Comparison of ENCODE assay signal across 8 mouse cellular contexts in the genomic region with DNA sequence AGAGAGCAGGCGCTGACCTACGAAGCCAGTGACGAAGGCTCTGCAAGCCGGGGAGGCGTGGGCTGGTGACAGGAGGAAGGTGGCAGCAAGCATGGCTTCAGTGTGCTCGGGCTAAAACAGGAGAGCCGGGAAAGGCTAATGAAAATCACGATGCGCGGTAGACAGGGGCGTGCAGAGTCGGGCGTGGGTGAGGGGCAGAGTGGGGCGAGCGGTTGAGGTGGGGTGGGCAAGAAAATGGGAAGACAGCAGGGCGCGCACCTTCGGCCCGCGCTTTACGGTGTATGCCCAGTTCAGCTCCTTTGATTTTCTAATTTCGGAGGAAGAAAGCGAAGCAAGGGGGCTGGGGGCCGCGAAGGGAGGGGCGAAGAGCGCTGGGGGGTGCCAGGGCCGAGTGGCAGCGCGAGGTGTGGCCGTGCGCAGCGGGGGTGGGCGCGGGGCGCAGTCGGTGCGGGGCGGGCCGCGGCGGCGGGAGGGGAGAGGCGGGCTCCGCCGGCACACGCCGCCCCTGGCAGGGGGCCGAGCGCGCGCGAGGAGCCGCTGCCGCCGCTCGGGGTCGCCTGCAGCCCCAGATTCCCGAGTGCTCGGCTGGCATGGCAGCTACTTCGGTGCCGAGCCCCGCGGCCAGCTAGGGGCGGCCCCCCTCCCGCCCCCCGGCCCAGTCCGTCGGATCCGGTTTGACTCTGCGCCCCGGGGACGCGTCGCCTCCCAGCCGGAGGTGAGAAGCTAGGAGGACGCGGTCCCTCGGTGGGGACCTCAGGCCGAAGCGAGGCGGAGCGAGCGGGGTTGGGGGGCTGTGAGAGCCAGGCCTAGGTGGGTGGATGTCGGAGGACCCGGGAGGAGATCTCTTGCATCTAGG. TPM values are rescaled to one million over a fixed set of nuclear protein-coding genes. Genes with fewer than 3 reads are reported as not detected.
DNase-seq lines count a peak whose midpoint lies in the region; ATAC-seq lines count a peak whose summit lies in the region.

A gene (plus strand): TSS at position 58 of the 856 bp plus-strand sequence.

- peak within 1 kb of the TSS; percentile 89 for H3K9ac ChIP-seq in hindbrain, embryonic 14.5 days
- peak within 1 kb of the TSS; percentile 64 for H3K9ac ChIP-seq in limb, embryonic 15.5 days

- H3K27ac ChIP-seq in hindbrain, embryonic 14.5 days = peak within 1 kb of the TSS; percentile 82
- H3K27ac ChIP-seq in limb, embryonic 15.5 days = no peak within 1 kb of the TSS

- peak; percentile 76 for ATAC-seq in frontal cortex, adult (ENCODE audit: low TSS enrichment)
- peak; percentile 68 for ATAC-seq in hindbrain, embryonic 14.5 days (ENCODE audit: low FRiP score)
- ATAC-seq in limb, embryonic 15.5 days (ENCODE audit: insufficient number of reproducible peaks, low FRiP score, low TSS enrichment, low read depth) = no peak

- DNase-seq in frontal cortex, postnatal 25 days (ENCODE audit: low spot score in 2 of 2) = no peak
- peak; percentile 42 for DNase-seq in CD4-positive helper T cell, adult 2 months (ENCODE audit: low read depth, low spot score)
- peak; percentile 51 for DNase-seq in embryo, embryonic 11 days
- DNase-seq in hindbrain, embryonic 14.5 days (ENCODE audit: low spot score) = peak; percentile 65
- DNase-seq in right cerebral cortex, postnatal 10 days (ENCODE audit: low spot score in 2 of 2) = peak; percentile 74 to 82
- no peak for DNase-seq in ovary, postnatal 14 days (ENCODE audit: low spot score)

- H3K27me3 ChIP-seq in hindbrain, embryonic 14.5 days (ENCODE audit: control insufficient read depth, insufficient read depth, low read length) = peaks cover 37% of the 10 kb centered on the region
- peaks cover 55% of the 10 kb centered on the region for H3K27me3 ChIP-seq in limb, embryonic 15.5 days

- no peaks in the 10 kb centered on the region for H3K9me3 ChIP-seq in hindbrain, embryonic 14.5 days (ENCODE audit: control insufficient read depth, low read length)
- H3K9me3 ChIP-seq in limb, embryonic 15.5 days = no peaks in the 10 kb centered on the region

- peak within 1 kb of the TSS; percentile 88 for H3K4me3 ChIP-seq in hindbrain, embryonic 14.5 days (replicated peaks; ENCODE audit: low read length)
- peak within 1 kb of the TSS; percentile 64 for H3K4me3 ChIP-seq in limb, embryonic 15.5 days

- under 1% methylated on average over 62 of the region's 86 CpGs for WGBS in hindbrain, embryonic 14.5 days
- WGBS in limb, embryonic 15.5 days = 0% methylated on average over 71 of the region's 86 CpGs

- peak within 1 kb of the TSS; percentile 78 for H3K4me2 ChIP-seq in hindbrain, embryonic 14.5 days (replicated peaks)
- H3K4me2 ChIP-seq in limb, embryonic 15.5 days = peak within 1 kb of the TSS; percentile 99

- H3K36me3 ChIP-seq in hindbrain, embryonic 14.5 days (replicated peaks; ENCODE audit: control insufficient read depth, insufficient read depth) = peaks cover 11% of the 10 kb centered on the region
- 0 out of 2 replicates have a peak, but pooled peaks cover 2% of the 10 kb centered on the region for H3K36me3 ChIP-seq in limb, embryonic 15.5 days

- peaks cover 8% of the 10 kb centered on the region; the same call in 1 of the 2 replicates for H3K4me1 ChIP-seq in hindbrain, embryonic 14.5 days (replicated peaks; ENCODE audit: control insufficient read depth, insufficient read depth, low read length)
- H3K4me1 ChIP-seq in limb, embryonic 15.5 days = peaks cover 22% of the 10 kb centered on the region

RNA-seq across cellular contexts. Expression of the gene that starts here (rescaled TPM):
- 18.9 and 20.9 TPM in 2 replicates for polyA plus RNA-seq in hindbrain, embryonic 14.5 days (2014; fragmentation: Nextera tagmentation; extraction: Ambion mirVana)
- 14.5 and 15.2 TPM in 2 replicates for polyA plus RNA-seq in limb, embryonic 15.5 days (2015; fragmentation: Nextera tagmentation; extraction: Ambion mirVana)

Comparison
In these comparisons a context has a peak if more than half of its experiments do, and no peak if none do; other contexts are left out.
1. DNase-seq: peak in CD4-positive helper T cell, adult 2 months (single experiment), embryo, embryonic 11 days (single experiment), hindbrain, embryonic 14.5 days (single experiment) and right cerebral cortex, postnatal 10 days (2 of 2); none in frontal cortex, postnatal 25 days (0 of 2) and ovary, postnatal 14 days (single experiment).